Mouse (Mus musculus) c-Kit-positive CD71-positive TER-119-negative erythroid progenitor cells, embryonic 14.5 days (primary cell): ENCODE data around the gene Stpg4.

Experiments
- DNase-seq: peaks from one replicate; pipeline ENCODE4 v3.0.0-alpha.2; 2013; ENCODE audit warnings: low read depth

Gene Stpg4

DNA sequence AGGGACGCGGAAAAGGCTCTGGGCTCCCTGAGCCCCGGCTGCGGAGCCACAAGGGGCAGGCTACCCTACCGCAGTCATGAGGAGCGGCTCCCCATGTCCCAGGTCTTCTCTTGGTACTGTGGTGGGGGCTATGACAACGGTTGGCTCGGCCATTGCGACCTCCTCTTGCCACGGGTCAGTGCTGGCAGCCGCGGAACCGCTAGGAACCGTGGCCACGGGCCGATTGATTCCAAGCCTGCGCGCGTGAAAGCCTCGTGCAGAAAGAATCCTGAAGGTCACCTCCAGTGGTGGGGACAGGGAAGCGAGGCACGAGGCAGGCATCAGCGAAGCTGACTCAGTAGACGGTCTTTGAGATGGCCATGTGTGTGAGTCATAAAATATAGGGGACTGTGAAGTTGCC is at the start of gene Stpg4:
Gene Stpg4, minus strand, starts transcription at position 231 of the 400 bp plus-strand sequence.
- DNase-seq: no peak

- DNase-seq: no peak
Observed at GRCm38 (mm10) chr17:87475356-87475755, 47.8 kb upstream of the Stpg4 start.

- no peak for DNase-seq
Observed at GRCm38 (mm10) chr17:87474501-87474795, 46.9 kb upstream of the Stpg4 start.

DNA sequence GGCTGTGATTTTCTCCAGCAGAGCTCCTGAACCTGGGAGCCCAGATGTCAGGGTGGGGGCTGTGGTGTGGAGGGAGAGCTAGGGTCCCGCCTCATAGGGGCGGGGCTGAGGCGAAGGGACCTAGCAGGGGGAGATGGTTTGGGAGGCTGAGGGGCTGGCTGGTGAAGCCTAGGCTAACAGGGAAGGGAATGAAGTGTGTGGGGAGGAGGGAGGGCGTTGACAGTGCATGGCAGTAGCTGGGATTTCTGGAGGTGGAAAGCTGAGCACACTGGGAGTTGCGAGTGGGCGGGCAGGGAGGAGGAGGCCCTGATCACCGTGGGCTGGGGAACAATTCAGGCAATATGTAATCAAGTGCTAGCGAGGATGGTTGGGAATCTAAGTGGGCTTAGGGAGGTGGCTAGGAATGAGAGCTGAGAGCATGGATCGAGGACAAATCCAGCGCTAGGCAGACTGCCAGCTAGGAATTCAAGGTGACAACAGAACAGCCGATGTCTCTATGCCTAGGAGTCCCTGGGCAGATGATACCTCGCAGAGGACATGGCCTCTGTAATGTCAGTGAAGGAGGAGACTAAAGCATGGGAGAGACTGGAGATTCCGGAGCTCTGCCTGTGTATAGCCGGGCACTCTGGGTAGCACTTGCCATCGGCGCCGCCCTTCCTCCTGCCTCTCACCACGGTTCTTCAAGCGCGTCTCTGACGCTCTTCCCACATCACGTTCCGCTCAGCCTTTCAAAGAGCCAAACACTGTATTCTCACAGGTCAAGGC is 46.4 kb upstream of the Stpg4 start:
- DNase-seq: no peak

DNA sequence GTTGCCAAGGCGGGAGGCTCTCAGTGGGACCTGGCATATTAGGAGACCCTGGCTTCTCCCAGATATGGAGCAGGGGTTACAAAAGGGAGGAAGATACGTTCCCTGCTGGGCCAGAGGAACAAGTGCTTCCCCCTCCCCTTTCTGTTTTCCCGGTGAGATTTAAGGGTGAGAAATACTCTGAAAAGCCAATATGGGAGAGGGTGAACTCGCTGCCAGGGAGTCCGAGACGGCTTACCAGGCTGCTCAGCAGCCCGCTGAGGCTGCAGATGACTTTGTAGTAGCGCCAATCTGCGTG is 45.8 kb upstream of the Stpg4 start:
- no peak for DNase-seq

DNA sequence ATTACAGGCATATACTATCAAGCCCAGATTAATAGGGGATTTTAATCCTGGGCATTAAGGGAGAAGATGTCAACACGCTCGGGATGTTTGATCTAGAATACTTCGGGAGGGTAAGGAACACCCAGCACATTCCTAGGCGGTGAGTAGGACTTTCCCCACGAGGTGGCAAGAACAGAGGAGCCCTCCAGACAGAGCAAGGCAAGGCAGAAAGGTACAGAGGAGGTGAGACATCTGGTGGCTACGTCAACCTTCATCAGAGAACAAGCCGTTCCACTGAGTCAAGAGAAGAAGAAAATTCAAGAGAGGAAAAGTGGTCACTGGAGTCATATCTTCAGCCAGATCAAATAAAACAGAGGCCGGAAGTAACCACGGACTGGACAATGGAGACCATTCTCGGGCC is 45.3 kb upstream of the Stpg4 start:
- no peak for DNase-seq

DNA sequence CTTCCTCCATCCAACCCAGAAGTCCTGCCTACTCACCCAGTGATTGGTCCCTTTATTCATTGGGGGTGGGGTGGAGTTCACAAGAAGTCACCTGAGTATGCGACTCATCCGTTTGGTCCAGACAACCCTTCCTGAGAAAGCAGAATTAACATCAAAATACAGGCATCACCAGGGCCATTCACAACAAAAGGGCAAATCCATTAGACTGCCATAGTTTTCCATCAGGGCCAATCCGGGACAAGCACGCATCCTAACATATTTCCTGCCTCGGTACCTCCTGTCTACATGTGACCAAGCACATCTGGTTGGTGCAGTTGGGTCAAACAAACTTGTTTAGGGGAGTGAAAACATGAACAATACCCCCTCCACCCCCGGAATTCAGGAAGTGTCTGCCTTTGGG is 44.1 kb upstream of the Stpg4 start:
- no peak for DNase-seq

- DNase-seq: peak; percentile 48
Observed at GRCm38 (mm10) chr17:87470797-87471196, 43.3 kb upstream of the Stpg4 start.

DNA sequence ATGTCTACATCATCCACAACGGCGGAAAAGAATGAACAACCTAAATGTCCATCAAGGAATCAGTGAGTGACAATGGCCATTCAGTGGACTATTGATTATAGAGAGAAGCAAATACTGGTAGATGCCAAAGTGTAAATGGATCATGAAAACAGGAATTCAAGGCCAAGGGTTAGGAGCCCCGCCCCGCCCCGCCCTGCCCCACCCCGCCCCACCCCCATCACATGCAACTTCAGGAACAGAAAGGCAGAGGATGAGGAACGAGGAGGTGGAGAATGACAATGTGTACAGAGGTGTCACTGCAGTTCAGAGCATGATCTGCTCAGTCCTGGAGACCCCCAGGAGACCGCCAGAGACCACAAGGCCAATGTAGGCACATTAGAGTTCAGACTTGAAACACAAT is 42.7 kb upstream of the Stpg4 start:
- no peak for DNase-seq

DNA sequence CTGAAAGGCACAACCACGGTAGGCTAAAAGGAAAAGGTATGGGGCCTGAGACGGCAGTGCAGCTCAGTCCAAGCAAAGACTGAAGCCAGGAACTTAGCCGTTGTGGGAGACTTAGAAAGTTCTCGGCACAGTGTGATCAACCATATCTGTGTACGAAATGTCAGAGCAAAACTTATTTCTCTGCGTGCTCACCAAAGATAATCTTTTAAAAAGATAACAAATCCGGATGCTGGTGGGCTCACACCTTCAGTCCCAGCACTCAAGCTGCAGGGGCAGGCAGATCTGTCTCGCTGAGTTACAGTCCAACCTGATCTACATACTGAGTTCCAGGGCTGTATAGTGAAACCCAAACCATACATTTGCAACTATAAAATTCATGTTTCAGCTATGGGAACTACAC is 41.9 kb upstream of the Stpg4 start:
- no peak for DNase-seq

GRCm38 (mm10) chr17:87468616-87469015 is 41.1 kb upstream of the Stpg4 start:
- no peak for DNase-seq

GRCm38 (mm10) chr17:87461499-87461896 is 34.0 kb upstream of the Stpg4 start:
- DNase-seq: no peak

GRCm38 (mm10) chr17:87460669-87461498 is 33.3 kb upstream of the Stpg4 start:
- no peak for DNase-seq

DNA sequence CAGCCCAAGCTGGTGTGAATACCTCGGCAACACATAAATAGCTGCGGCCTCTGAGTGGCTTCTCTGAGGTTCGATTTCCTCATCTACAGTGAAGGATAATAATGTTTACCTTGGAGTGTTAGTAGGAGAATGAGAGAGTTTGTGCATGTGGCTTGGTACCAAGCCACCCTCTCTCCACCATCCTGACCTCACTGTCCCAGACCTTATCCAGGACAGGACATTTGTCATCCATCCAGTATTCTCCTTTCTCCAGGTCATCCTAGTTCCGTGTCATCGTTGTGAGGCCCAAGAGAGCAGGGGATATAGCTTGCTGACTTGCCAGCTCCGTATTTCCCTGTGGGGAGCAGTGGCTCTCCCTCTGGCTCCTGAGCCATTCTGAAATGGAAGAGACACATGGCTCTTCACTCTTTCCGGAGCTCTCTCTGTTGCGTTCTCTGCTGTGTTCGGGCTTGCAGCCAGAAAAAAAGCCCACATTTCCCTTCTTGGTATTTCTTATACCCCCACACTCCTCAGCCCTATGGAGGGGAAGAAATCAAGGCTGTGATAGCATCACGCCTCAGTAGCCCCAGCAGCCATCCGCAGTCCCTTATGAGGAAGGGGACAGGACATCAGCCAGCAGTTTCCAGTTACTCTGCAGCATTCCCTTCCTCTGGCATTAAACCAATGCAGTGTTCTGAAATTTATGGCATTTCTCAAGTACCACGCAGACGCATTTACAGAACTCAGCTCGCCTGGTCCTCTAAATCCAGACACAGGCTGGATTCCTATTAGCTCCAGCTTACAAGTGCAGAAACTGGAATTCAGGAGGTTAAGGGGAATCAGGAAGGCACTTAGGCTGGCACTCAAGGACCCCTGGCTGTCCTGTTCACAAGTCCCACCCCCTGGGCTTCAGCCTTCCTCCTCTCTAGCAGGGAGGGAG is 32.5 kb upstream of the Stpg4 start:
- DNase-seq: no peak

GRCm38 (mm10) chr17:87458911-87459749 is 31.6 kb upstream of the Stpg4 start:
- DNase-seq: no peak

DNA sequence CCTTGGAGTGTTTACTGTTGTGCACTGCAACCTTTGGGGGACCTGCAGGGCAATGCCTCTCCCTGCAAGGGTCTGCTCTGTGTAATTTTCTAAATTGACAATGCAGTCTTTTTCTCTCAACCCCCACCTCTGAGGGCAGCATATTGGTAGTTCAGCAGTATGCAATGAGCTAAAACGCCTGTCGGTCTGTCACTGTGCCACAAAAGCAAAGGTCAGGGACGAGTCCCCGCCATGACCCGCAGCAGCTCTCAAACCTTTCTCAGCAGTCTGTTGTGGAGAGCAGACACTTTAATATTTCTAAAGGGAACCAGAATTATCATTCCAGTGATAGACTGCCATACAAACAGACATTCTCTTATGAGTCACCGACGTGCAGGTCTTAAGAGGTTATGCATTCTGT is 30.4 kb upstream of the Stpg4 start:
- no peak for DNase-seq

- no peak for DNase-seq
Observed at GRCm38 (mm10) chr17:87454121-87454520, 26.6 kb upstream of the Stpg4 start.

- DNase-seq: no peak
Observed at GRCm38 (mm10) chr17:87453336-87453735, 25.8 kb upstream of the Stpg4 start.

DNA sequence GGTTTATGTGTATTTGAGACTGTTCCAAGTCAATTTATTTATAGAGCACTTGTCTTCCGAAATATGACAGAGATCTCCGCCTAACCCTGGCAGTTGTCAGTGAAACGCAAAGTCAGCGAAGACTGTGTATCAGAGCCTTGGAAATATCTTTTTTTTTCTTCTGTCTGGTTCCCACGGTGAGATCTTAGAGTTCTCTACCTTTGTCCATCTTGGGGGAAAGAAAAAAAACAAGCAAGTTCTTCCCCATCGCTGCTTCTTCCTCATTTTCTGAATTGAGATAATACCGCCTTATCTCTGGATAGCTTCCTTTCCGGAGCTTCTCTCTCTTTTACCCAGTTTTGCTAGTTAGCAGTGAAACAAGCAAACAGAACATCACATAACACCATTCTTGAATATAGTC is 21.3 kb upstream of the Stpg4 start:
- DNase-seq: no peak

DNA sequence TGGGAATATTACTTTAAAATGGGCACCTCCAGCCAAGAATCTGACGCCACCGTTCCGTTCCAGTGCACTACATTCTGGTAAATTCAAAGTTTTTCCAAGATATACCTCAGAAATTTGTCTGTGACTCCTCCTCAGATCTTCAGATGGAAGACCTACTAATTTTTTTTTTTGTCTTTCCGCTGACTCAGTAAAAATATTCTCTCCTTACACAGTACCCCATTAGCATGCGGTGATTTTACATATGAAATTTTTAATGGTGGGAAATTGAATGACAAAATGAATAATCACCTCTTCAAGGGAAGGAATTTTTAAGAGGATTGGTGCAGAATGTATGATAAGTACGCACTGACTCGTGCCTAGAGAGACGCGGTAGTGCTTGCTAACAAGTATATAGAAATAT is 20.8 kb upstream of the Stpg4 start:
- no peak for DNase-seq

DNA sequence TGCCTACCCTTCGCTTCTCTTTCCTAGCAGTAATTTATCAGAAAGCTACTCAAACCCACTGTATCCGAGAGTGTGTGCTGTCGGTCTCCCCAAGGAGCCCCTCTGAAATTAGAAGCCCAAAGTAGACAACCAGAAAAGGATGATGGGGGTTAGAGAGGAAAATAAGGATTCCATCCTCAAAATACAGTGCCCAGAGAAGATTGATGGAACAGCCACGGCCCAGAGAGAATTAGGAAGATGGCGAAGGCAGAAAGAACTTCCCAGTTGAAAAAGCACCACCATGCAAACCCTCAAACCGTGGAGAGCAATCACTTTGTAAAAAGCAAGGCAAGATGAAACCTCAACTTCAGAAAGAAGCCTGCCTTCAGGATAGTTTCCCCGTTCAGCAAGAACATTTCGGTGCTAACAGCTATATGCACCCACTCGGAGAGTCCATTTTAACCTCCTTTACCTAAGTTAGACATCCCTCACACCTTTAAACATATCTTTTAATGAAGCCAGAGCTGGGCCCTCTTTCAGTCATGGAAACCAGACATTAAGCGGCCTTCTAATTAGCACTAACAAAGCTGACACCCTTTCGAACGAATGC is 20.2 kb upstream of the Stpg4 start:
- DNase-seq: no peak
